Mouse (Mus musculus): ENCODE data around the gene Pik3r1.

DNA sequence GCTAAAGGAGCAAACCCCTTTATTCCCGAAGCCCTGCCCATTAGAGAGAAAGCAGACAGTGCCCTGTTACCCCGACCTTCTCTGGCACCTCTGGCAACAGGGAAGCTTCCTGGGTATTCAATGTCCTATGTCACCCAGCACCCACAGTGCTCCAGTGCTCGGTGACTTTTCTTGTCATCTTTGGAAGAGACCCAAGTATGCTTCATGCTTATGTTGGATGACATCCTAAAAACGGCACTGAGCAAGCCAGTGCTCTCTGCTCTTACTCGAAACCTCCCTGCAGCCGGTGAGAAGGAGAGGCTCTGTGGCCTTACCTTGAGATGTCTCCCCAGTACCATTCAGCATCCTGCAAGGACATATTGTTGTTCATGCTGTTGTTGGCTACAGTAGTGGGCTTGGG is 77.8 kb downstream of the Pik3r1 start:
- TF ChIP-seq GATA1 (IDR thresholded peaks at IDR 0.05; ENCODE audit: borderline replicate concordance, low read length): no peak
- TF ChIP-seq FLI1 (IDR thresholded peaks at IDR 0.05; ENCODE audit: low read length): no peak

Measured in megakaryocyte, embryonic 14.5 days (primary cell).